Mouse (Mus musculus) MEL (cell line): Measurements from ENCODE around the gene Clca3a1.

Source experiments
- CHD2 ChIP-seq: IDR thresholded peaks from 2 replicates; pipeline ENCODE4 v1.6.1; 2011; ENCODE audit warnings: low read length, improper control_type of control experiment
- CTCF ChIP-seq, 3 experiments: IDR thresholded peaks in 2 of 3; conservative IDR thresholded peaks in 1 of 3; 2 replicates each; pipeline ENCODE4 v1.5.1; 2011 to 2012; ENCODE audit warnings: low read length in 3 of 3, low read depth in 2 of 3, mild to moderate bottlenecking in 2 of 3, improper control_type of control experiment in 1 of 3, inconsistent platforms in 1 of 3, mixed read lengths in 1 of 3, moderate library complexity in 1 of 3; ENCODE audit not compliant: control insufficient read depth in 1 of 3, insufficient read depth in 1 of 3, poor library complexity in 1 of 3, severe bottlenecking in 1 of 3
- EP300 ChIP-seq, 2 experiments: IDR thresholded peaks; 2 replicates each; pipeline ENCODE4 v1.6.1; 2011; ENCODE audit warnings: improper control_type of control experiment in 2 of 2, low read length in 2 of 2, low read depth in 1 of 2, mild to moderate bottlenecking in 1 of 2
- GATA1 ChIP-seq: IDR thresholded peaks from 2 replicates; pipeline ENCODE4 v1.6.1; 2011; ENCODE audit warnings: low read depth, low read length, improper control_type of control experiment
- HCFC1 ChIP-seq: IDR thresholded peaks from 2 replicates; pipeline ENCODE4 v1.6.1; 2012; ENCODE audit warnings: low read depth, mild to moderate bottlenecking, inconsistent platforms, low read length, improper control_type of control experiment, moderate library complexity
- MAX ChIP-seq: IDR thresholded peaks from 2 replicates; pipeline ENCODE4 v1.6.1; 2011; ENCODE audit warnings: low read length, improper control_type of control experiment
- MEF2A ChIP-seq: IDR thresholded peaks from 2 replicates; pipeline ENCODE4 v1.6.1; 2014; ENCODE audit warnings: low read depth, mild to moderate bottlenecking, inconsistent platforms, low read length, improper control_type of control experiment; ENCODE audit not compliant: poor library complexity, insufficient replicate concordance, severe bottlenecking; ENCODE audit errors: extremely low read depth
- NRF1 ChIP-seq: IDR thresholded peaks from 2 replicates; pipeline ENCODE4 v1.6.1; 2014; ENCODE audit warnings: low read depth, mild to moderate bottlenecking, inconsistent platforms, low read length, improper control_type of control experiment, moderate library complexity; ENCODE audit not compliant: poor library complexity, insufficient read depth, severe bottlenecking
- POLR2A ChIP-seq, 2 experiments: IDR thresholded peaks; 2 replicates each; pipeline ENCODE4 v1.6.1; 2011 to 2012; ENCODE audit warnings: low read length in 2 of 2, mild to moderate bottlenecking in 2 of 2, control low read depth in 1 of 2, improper control_type of control experiment in 1 of 2, low read depth in 1 of 2, moderate library complexity in 1 of 2; ENCODE audit not compliant: control insufficient read depth in 1 of 2, insufficient read depth in 1 of 2, poor library complexity in 1 of 2
- RAD21 ChIP-seq: IDR thresholded peaks from 2 replicates; pipeline ENCODE4 v1.6.1; 2011; ENCODE audit warnings: mild to moderate bottlenecking, low read depth, low read length, improper control_type of control experiment
- RCOR1 ChIP-seq: IDR thresholded peaks from 2 replicates; pipeline ENCODE4 v1.6.1; 2012; ENCODE audit warnings: low read depth, mild to moderate bottlenecking, inconsistent platforms, low read length, improper control_type of control experiment
- ZC3H11A ChIP-seq: IDR thresholded peaks from 2 replicates; pipeline ENCODE4 v1.6.1; 2012; ENCODE audit warnings: low read depth, mild to moderate bottlenecking, inconsistent platforms, low read length, improper control_type of control experiment
- ZNF384 ChIP-seq: IDR thresholded peaks from 2 replicates; pipeline ENCODE4 v1.6.1; 2012; ENCODE audit warnings: low read depth, mild to moderate bottlenecking, inconsistent platforms, low read length, improper control_type of control experiment

DNA sequence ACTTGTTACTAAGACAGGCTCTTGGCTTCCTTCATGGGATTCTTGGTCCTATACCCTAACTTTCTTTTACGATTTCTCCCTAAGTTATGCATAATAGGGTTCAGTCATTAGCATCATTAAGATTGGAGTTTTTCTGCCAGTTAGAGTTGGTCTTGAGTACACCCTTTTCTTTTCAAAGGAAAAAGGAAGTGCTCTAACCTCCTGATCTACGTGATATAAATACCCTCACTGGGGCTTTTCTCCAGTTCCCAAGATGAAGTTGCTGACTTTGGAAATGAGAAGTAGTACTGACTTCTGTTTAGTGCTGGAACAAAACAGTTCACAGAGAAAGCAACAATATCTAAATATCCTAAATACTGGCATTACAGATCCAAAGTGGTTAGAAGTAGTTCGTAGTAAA, 62.8 kb downstream of the Clca3a1 start:
- no peak for TF ChIP-seq NRF1
- no peak for TF ChIP-seq POLR2A (IDR thresholded peaks at IDR 0.05; ENCODE audit: control insufficient read depth in 1 of 2, insufficient read depth in 1 of 2, low read depth in 1 of 2, low read length in 2 of 2, poor library complexity in 1 of 2)
- no peak for TF ChIP-seq HCFC1
- TF ChIP-seq ZNF384, result no peak
- TF ChIP-seq RAD21, result no peak
- TF ChIP-seq MAX, result no peak
- no peak for TF ChIP-seq CTCF (IDR thresholded peaks at IDR 0.05 in 2 of 3, conservative IDR thresholded peaks at IDR 0.05 in 1 of 3; ENCODE audit: control insufficient read depth in 1 of 3, insufficient read depth in 1 of 3, low read depth in 2 of 3, low read length in 3 of 3, poor library complexity in 1 of 3, severe bottlenecking in 1 of 3)
- no peak for TF ChIP-seq CHD2
- TF ChIP-seq GATA1, result 0 out of 2 replicates have a peak, but pooled peaks have one; percentile 23
- TF ChIP-seq RCOR1, result 0 out of 2 replicates have a peak, but pooled peaks have one; percentile 44
- TF ChIP-seq EP300 (IDR thresholded peaks at IDR 0.05; ENCODE audit: low read depth in 1 of 2, low read length in 2 of 2), result peak; percentile 35 to 63; a peak in 1 of 4 replicates
- no peak for TF ChIP-seq MEF2A
- TF ChIP-seq ZC3H11A, result no peak
